Mouse (Mus musculus) erythroblast, embryonic 14.5 days (primary cell): Measurements from ENCODE around the gene Abr.

ENCODE experiments used
- GATA1 ChIP-seq: IDR thresholded peaks from 2 replicates; pipeline ENCODE4 v1.6.1; 2012; ENCODE audit warnings: low read length, inconsistent platforms, mixed read lengths
- TAL1 ChIP-seq: IDR thresholded peaks from 3 replicates; pipeline ENCODE4 v1.6.1; 2012; ENCODE audit warnings: low read length, inconsistent platforms, mixed read lengths

DNA sequence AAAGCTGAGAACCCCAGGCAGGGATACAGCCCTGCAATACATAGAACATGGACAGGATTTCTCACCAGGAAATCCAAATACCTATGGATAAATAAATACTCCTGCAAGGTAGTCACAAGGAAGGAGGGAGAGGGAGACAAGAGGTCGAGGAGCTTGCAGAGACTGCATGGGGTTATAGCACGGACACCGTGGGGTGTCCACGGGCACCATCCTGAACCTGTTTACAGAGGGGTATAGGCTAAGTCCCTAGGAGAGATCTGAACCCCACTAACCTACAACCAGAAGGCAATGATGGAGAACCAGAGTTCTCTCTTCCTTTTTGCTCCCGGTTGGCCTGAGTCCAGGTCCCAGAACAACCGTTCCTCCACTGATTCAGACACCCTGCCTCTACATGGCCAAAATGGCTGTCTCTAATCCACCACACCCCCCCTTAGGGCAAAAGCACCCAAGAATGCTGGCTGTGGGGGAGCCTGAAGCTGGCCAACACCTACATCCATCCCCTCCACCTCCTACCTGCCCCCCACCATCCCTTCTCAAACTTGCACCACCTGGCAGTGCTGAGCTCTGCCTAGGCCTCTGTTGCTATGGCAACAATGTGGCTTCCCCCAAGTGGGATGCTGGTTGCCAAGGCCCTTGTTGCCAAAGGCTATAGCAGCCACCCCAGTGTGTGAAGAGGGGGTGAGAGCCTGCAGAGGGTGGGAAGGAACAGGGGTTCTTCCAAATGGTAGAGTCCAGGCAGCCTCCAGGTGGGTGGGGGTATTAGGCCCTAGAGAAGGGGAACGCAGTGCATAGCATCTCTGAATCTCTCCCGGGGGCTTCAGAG lies 114.6 kb downstream of the Abr start:
- TF ChIP-seq TAL1: no peak
- no peak for TF ChIP-seq GATA1
